Mouse (Mus musculus) CD4-positive, CD25-positive, alpha-beta regulatory T cell, adult 4 months (primary cell): ENCODE measurements around the gene Cntn4. TPM values are rescaled to one million over a fixed set of nuclear protein-coding genes. Genes with fewer than 3 reads are reported as not detected.

Experiments
- ATAC-seq: one replicate; pipeline ENCODE4 v1.8.0; 2017
- polyA plus RNA-seq, 2 experiments: library from polyadenylated mRNA; unstranded; fragments of 100-300 nt; shearing (Covaris generic); gene quantifications; one replicate each; pipeline ENCODE4 v1.2.1; 2017

Gene Cntn4
- polyA plus RNA-seq, 2 experiments from 2014 or later, result 0.42 TPM; not detected in 1

- no peak for ATAC-seq
These were observed 401.2 kb downstream of the Cntn4 start for GRCm38 (mm10) chr6:106078629-106079028.

- ATAC-seq, result no peak
These were observed 420.4 kb downstream of the Cntn4 start for GRCm38 (mm10) chr6:106097856-106098255.

GRCm38 (mm10) chr6:106118523-106119081 lies 441.1 kb downstream of the Cntn4 start:
- no peak for ATAC-seq

GRCm38 (mm10) chr6:106153530-106153929 lies 476.1 kb downstream of the Cntn4 start:
- ATAC-seq, result no peak

- ATAC-seq, result no peak
These were observed 477.9 kb downstream of the Cntn4 start for GRCm38 (mm10) chr6:106155362-106155761.

GRCm38 (mm10) chr6:106177546-106177945 lies 500.1 kb downstream of the Cntn4 start:
- ATAC-seq, result no peak

GRCm38 (mm10) chr6:106181596-106181995 lies 504.1 kb downstream of the Cntn4 start:
- no peak for ATAC-seq

- ATAC-seq, result no peak
These were observed 523.5 kb downstream of the Cntn4 start for GRCm38 (mm10) chr6:106200974-106201373.

- ATAC-seq, result no peak
These were observed 529.9 kb downstream of the Cntn4 start for GRCm38 (mm10) chr6:106207401-106207800.

- ATAC-seq, result no peak
These were observed 535.6 kb downstream of the Cntn4 start for GRCm38 (mm10) chr6:106213071-106213470.

GRCm38 (mm10) chr6:106237046-106237948 lies 559.8 kb downstream of the Cntn4 start:
- ATAC-seq, result no peak

- no peak for ATAC-seq
These were observed 564.1 kb downstream of the Cntn4 start for GRCm38 (mm10) chr6:106241553-106241952.

GRCm38 (mm10) chr6:106263396-106263795 lies 585.9 kb downstream of the Cntn4 start:
- no peak for ATAC-seq

GRCm38 (mm10) chr6:106265487-106265886 lies 588.0 kb downstream of the Cntn4 start:
- no peak for ATAC-seq

- no peak for ATAC-seq
These were observed 588.8 kb downstream of the Cntn4 start for GRCm38 (mm10) chr6:106266304-106266703.

GRCm38 (mm10) chr6:106268723-106269122 lies 591.3 kb downstream of the Cntn4 start:
- ATAC-seq, result no peak

GRCm38 (mm10) chr6:106277139-106277538 lies 599.7 kb downstream of the Cntn4 start:
- no peak for ATAC-seq

- no peak for ATAC-seq
These were observed 604.2 kb downstream of the Cntn4 start for GRCm38 (mm10) chr6:106281621-106282020.

GRCm38 (mm10) chr6:106283815-106284214 lies 606.4 kb downstream of the Cntn4 start:
- no peak for ATAC-seq

- ATAC-seq, result no peak
These were observed 622.0 kb downstream of the Cntn4 start for GRCm38 (mm10) chr6:106299451-106299850.

- no peak for ATAC-seq
These were observed 622.7 kb downstream of the Cntn4 start for GRCm38 (mm10) chr6:106300179-106300578.

- no peak for ATAC-seq
These were observed 625.0 kb downstream of the Cntn4 start for GRCm38 (mm10) chr6:106302435-106302834.

- ATAC-seq, result no peak
These were observed 651.5 kb downstream of the Cntn4 start for GRCm38 (mm10) chr6:106328987-106329386.

GRCm38 (mm10) chr6:106329636-106330035 lies 652.2 kb downstream of the Cntn4 start:
- no peak for ATAC-seq
